Mouse (Mus musculus) cerebellum, postnatal 36 days (tissue): ENCODE results near the gene Dnmt1.
"Not testable (repeated sequence)": the region's sequence is repeated elsewhere in the genome, so short reads cannot be mapped to it uniquely, and the experiment has no call there.

Experiments used
- DNase-seq, 2 experiments: peaks; one replicate each; pipeline ENCODE4 v3.0.0; 2021 to 2022; ENCODE audit warnings: mixed read lengths in 2 of 2

Gene Dnmt1

GRCm38 (mm10) chr9:20959430-20959938, at the start of gene Dnmt1:
Gene Dnmt1, minus strand, starts transcription at chr9:20959888.
- DNase-seq: no peak

DNA sequence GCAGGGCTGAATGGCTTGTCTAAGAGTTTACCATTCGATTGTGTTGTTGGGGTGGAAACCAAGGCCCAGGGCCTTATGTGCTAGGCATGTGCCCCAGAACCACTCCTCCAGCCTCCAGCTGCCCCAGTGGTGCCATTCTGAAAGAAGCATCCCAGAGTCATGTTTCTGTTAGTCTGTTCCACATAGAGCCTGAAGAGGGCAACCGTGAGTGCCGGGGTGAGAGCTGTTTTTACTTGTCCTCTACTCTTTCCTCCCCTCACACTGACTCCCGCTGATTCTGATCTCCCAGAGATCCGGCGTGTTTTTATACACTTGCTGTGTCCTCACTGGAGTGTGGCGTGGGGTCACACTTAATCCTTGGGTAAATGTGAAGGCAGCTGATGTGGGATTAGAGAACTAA, 48.3 kb upstream of the Dnmt1 start:
- DNase-seq: no peak

GRCm38 (mm10) chr9:21007313-21007952, 47.7 kb upstream of the Dnmt1 start:
- DNase-seq: no peak

DNA sequence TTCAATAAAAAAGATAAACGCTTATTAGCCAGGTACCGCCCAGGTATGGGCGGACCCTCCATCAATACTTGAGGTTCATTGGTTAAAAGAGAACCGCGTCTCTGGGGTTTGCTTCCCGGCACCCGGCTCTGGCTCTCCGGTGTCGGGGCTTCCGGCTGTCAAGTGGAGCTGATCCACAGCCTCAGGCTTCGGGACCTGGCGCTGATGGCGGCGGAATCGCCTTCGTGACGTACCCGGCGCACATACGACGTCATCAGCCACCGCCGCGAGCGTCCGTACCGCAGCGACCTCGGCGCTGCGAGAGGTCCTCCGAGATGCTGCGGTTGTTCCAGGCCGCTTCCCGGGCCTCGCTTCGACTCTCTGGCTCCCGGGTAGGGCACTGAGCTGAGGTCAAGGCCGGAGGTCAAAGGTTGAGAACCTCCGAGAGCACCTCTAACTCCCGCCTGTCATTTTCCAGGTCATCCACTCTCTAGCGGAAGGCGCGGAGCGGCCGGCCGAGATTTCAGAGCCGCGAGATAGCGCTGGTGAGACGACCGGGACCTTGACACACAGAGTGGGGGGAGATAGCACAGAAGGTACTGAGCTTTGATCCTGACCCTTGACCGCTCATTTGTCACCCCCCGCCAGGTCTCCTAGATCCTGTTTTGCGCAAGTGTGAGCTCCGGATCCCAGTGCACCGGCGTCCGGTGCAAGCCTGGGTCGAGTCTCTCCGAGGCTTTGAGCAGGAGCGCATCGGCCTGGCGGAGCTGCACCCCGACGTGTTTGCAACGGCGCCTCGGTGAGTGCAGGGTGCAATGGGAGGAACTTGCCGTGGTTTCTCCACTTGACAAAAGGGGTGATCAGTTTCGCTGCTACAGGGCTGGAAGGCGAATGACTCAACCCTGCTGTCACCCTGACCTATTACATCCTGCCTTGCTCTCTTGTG, 43.2 kb upstream of the Dnmt1 start, which contains the start of gene Mrpl4:
Mrpl4 (plus strand) TSS at position 112 of the 925 bp plus-strand sequence.
- DNase-seq: peak; percentile 92 to 93

GRCm38 (mm10) chr9:21002270-21002626, 42.6 kb upstream of the Dnmt1 start:
- no peak for DNase-seq

DNA sequence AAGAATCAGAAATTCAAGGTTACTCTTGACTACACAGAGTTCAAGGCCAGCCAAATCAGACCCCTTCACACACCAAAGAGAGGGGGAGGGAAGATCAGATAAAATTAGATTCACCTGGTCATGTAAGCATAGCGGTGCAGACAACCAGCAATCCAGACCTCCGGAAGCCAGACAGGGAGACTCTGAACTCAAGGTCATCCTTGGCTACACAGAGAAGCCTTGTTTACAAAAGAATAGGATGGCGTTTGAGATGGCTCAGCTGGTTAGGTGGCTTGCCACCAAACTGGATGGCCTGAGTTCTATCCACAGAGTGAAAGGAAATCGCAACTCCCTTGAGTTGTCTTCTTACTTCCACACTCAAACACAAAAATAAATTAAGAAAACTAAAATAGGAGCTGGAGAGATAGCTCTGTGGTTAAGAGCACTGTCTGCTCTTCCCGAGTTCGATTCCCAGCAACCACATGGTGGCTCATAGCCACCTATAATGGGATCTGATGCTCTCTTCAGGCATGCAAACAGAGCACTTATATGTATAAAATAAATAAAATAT, 42.0 kb upstream of the Dnmt1 start:
- no peak for DNase-seq

DNA sequence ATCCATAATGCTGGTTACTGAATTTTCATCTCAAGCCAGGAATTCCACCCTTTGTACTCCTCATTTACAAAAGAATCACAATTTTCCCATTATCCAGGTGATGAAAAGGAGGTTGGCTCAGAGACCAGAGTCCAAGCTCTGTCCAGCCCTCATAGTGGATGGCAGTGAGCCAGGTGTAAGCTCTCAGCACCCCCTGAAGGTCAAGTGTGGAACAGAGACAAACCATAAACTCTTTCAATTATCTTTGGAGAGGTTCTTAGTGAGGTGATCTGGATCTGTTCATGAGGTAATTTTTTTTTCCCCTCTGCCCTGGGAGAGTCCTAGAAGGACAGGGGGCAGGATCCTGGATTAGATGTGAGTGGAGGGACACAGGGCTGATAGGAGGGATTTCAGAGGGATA, 41.1 kb upstream of the Dnmt1 start:
- DNase-seq: no peak

DNA sequence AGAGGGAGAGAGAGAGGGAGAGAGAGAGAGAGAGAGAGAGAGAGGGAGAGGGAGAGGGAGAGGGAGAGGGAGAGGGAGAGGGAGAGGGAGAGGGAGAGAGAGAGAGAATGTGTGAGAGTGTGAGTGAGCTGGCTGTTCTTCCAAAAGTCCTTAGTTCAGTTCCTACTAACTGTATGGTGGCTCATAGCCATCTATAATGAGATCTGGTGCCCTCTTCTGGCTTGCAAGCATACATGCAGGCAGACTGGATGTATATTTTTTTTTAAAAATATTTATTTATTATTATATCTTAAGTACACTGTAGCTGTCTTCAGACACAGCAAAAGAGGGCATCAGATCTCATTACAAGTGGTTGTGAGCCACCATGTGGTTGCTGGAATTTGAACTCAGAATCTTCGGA, 38.6 kb upstream of the Dnmt1 start:
- not testable (repeated sequence) for DNase-seq

- no peak for DNase-seq
These were observed 37.4 kb upstream of the Dnmt1 start for GRCm38 (mm10) chr9:20997065-20997464.

DNA sequence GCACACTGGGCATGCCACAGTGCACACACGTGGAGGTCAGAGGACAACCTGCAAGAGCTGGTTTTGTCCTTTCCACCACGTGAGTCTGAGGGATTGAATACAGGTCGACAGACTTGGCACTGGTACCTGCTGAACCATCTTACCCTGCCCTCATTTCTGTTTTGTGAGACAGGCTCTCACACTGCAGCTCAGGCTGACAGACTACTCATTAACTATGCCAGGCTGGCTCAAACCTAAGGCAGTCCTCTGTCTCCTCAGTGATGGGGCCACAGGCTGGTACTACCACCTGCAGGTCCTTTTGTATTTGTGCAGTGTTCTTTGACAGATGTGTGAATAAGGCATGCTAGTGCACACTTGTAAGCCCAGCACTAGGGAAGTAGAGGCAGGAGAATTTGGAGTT, 35.4 kb upstream of the Dnmt1 start:
- DNase-seq: no peak

GRCm38 (mm10) chr9:20993165-20993898, 33.6 kb upstream of the Dnmt1 start:
- no peak for DNase-seq

DNA sequence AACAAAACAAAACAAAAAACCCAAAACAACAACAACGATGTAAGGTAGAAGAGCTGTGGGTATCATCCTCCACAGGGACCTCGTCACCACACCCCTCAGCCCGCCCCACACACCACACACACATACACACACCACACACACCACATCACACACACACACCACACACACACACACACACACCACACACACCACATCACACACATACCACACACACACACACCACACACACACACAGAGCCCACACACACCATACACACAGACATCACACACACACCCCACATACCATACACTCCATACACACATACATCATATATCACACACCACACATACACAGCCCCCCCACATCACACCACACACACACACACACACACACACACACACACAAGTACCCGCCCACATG, 31.9 kb upstream of the Dnmt1 start:
- DNase-seq: no peak

DNA sequence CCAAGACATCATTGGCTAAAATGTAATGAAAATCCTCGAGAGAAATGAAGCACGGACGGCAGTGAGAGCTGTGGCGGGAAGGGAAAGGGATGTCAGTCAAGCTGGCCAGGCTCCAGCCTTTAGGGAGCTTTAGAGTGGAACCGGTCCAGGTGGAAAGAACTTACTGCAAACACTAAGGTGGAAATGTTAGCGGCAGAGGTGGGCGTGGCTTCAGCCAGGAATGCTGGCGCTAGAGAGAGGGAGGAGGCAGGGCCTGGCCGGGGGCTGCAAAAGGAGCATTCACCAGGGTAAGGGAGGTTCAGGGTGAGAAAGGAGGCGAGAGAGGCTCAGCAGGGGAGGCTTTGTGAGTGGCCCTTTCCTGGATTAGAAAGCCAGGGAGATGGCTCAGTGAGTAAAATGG, 31.2 kb upstream of the Dnmt1 start:
- DNase-seq: no peak

GRCm38 (mm10) chr9:20987953-20988352, 28.3 kb upstream of the Dnmt1 start:
- DNase-seq: no peak

GRCm38 (mm10) chr9:20986952-20987686, 27.4 kb upstream of the Dnmt1 start:
- DNase-seq: no peak

GRCm38 (mm10) chr9:20983169-20983568, 23.5 kb upstream of the Dnmt1 start:
- DNase-seq: no peak

DNA sequence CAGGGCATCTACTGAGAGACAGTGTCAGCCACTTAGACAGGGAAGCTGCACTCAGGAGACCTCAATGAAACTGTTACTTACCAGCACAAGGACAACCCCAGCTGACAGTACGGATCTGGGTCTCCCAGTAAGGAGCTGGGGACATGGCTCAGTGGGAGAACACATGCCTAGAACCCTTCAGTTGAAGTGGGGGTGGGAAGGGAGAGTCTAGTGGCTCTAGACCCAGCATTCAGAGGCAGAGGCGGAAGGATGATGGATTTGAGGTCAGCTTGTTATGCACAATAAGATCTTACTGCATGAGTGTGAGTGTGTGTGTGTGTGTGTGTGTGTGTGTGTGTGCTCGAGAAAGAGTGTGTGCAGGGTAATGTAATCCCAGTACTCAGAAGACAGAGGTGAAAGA, 22.5 kb upstream of the Dnmt1 start:
- no peak for DNase-seq

GRCm38 (mm10) chr9:20979769-20980168, 20.1 kb upstream of the Dnmt1 start:
- no peak for DNase-seq

GRCm38 (mm10) chr9:20979181-20979580, 19.5 kb upstream of the Dnmt1 start:
- DNase-seq: no peak

- DNase-seq: no peak
These were observed 18.9 kb upstream of the Dnmt1 start for GRCm38 (mm10) chr9:20978409-20979095.

DNA sequence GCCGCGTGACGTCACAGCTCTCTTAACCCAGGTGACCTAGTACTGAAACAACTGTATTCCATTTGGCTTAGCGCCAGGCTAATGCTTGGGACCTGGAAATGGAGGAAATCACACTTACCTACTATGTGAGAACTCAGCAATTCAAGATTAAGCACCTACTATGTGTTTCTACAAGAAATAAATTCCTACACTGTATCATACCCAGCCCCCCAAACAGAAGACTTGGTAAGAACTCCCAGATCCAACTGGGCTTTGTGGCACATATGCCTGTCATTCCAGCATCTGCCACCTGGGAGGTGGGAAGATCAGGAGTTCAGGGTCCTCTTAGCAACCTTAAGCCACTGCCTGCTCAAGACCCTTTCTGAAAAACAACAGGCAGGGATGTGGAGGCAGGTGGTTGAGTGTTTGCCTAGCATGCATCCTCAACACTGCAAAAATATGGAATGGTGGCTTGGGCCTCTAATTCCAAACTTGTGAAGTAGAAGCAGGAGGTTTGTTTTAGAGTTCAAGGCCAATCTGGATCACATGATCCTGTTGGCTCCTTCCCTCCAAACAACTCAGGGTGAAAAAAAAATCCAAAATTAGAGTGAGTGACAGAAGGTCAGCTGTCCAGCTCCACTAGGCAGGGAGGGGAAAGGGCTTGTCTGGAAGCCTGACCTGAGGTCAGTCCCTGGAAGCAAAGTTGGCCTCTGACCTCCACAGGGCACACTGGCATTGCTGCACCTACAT, 17.4 kb upstream of the Dnmt1 start:
- DNase-seq: no peak
